Mouse (Mus musculus) natural killer cell, adult 2 months (primary cell): ENCODE measurements at regions not wholly inside any gene's neighbourhood (a gene's known extent, or its start where the extent isn't known, plus 50 kb on each side); places are given as distances from the start of the nearest gene placed in this dataset.

ENCODE experiments used
- DNase-seq, 2 experiments: peaks; one replicate each; pipeline ENCODE4 v3.0.0; 2022; ENCODE audit warnings: low spot score in 2 of 2

- no peak for DNase-seq
These were observed 78.1 kb downstream of the Fam204a start for GRCm38 (mm10) chr19:60148313-60148965.

- DNase-seq: no peak
These were observed 79.9 kb downstream of the Fam204a start for GRCm38 (mm10) chr19:60146451-60147190.

GRCm38 (mm10) chr19:60145242-60145641 is 81.3 kb downstream of the Fam204a start:
- no peak for DNase-seq

- peak; percentile 63 to 76 for DNase-seq
These were observed 82.0 kb downstream of the Fam204a start for GRCm38 (mm10) chr19:60144336-60144989.

- DNase-seq: no peak
These were observed 87.6 kb downstream of the Fam204a start for GRCm38 (mm10) chr19:60138881-60139280.

- no peak for DNase-seq
These were observed 90.0 kb downstream of the Fam204a start for GRCm38 (mm10) chr19:60136491-60136890.

GRCm38 (mm10) chr19:60134447-60135328 is 91.8 kb downstream of the Fam204a start:
- no peak for DNase-seq

- DNase-seq: no peak
These were observed 96.9 kb downstream of the Fam204a start for GRCm38 (mm10) chr19:60129635-60130034.

- no peak for DNase-seq
These were observed 101.9 kb downstream of the Fam204a start for GRCm38 (mm10) chr19:60124638-60125037.

- DNase-seq: no peak
These were observed 105.6 kb downstream of the Fam204a start for GRCm38 (mm10) chr19:60120917-60121316.

- no peak for DNase-seq
These were observed 107.5 kb downstream of the Fam204a start for GRCm38 (mm10) chr19:60119051-60119450.

- no peak for DNase-seq
These were observed 112.7 kb downstream of the Fam204a start for GRCm38 (mm10) chr19:60113666-60114388.

- no peak for DNase-seq
These were observed 116.2 kb downstream of the Fam204a start for GRCm38 (mm10) chr19:60110278-60110677.

- no peak for DNase-seq
These were observed 117.0 kb downstream of the Fam204a start for GRCm38 (mm10) chr19:60109488-60109887.

GRCm38 (mm10) chr19:60097915-60098314 is 128.6 kb downstream of the Fam204a start:
- DNase-seq: no peak

GRCm38 (mm10) chr19:60074986-60075385 is 131.5 kb upstream of the Rab11fip2 start:
- no peak for DNase-seq

GRCm38 (mm10) chr19:60073328-60073727 is 129.9 kb upstream of the Rab11fip2 start:
- no peak for DNase-seq

- no peak for DNase-seq
These were observed 122.7 kb upstream of the Rab11fip2 start for GRCm38 (mm10) chr19:60066183-60066582.

- DNase-seq: no peak
These were observed 111.8 kb upstream of the Rab11fip2 start for GRCm38 (mm10) chr19:60055121-60055874.

- DNase-seq: no peak
These were observed 107.7 kb upstream of the Rab11fip2 start for GRCm38 (mm10) chr19:60051151-60051550.
